Mouse (Mus musculus): ENCODE data around the gene Grin3b.
A peak's percentile ranks its signal among the peaks of the same experiment; 100 is the strongest.

The Grin3b gene

GRCm38 (mm10) chr10:79970415-79971182 is at the start of gene Grin3b:
Grin3b (plus strand) TSS chr10:79970715.
- DNase-seq (ENCODE audit: low spot score in 2 of 2) = no peak

GRCm38 (mm10) chr10:79920958-79921535 is 49.5 kb upstream of the Grin3b start, which contains the start of gene R3hdm4:
R3hdm4 (minus strand) TSS chr10:79921208.
- DNase-seq (ENCODE audit: low spot score in 2 of 2) = no peak

GRCm38 (mm10) chr10:79921572-79921971 is 48.9 kb upstream of the Grin3b start:
- no peak for DNase-seq (ENCODE audit: low spot score in 2 of 2)

GRCm38 (mm10) chr10:79924998-79925784 is 45.3 kb upstream of the Grin3b start:
- peak; percentile 93 to 99 for DNase-seq (ENCODE audit: low spot score in 2 of 2)

- DNase-seq (ENCODE audit: low spot score in 2 of 2) = no peak
Observed at GRCm38 (mm10) chr10:79925785-79926490, 44.6 kb upstream of the Grin3b start.

GRCm38 (mm10) chr10:79926491-79927323 is 43.8 kb upstream of the Grin3b start, which contains the start of gene Arid3a:
Arid3a (plus strand) TSS chr10:79927043.
- DNase-seq (ENCODE audit: low spot score in 2 of 2) = peak; percentile 87 to 94

- peak; percentile 61 to 84 for DNase-seq (ENCODE audit: low spot score in 2 of 2)
Observed at GRCm38 (mm10) chr10:79927324-79928029, 43.0 kb upstream of the Grin3b start.

GRCm38 (mm10) chr10:79928030-79928694 is 42.4 kb upstream of the Grin3b start:
- peak in 1 of 2 experiments; percentile 58 for DNase-seq (ENCODE audit: low spot score in 2 of 2)

GRCm38 (mm10) chr10:79928907-79929701 is 41.4 kb upstream of the Grin3b start:
- no peak for DNase-seq (ENCODE audit: low spot score in 2 of 2)

GRCm38 (mm10) chr10:79929967-79930825 is 40.3 kb upstream of the Grin3b start:
- DNase-seq (ENCODE audit: low spot score in 2 of 2) = no peak

GRCm38 (mm10) chr10:79930826-79931186 is 39.7 kb upstream of the Grin3b start:
- DNase-seq (ENCODE audit: low spot score in 2 of 2) = no peak

GRCm38 (mm10) chr10:79931797-79932196 is 38.7 kb upstream of the Grin3b start:
- DNase-seq (ENCODE audit: low spot score in 2 of 2) = no peak

- no peak for DNase-seq (ENCODE audit: low spot score in 2 of 2)
Observed at GRCm38 (mm10) chr10:79932736-79933135, 37.8 kb upstream of the Grin3b start.

- no peak for DNase-seq (ENCODE audit: low spot score in 2 of 2)
Observed at GRCm38 (mm10) chr10:79933145-79933679, 37.3 kb upstream of the Grin3b start.

GRCm38 (mm10) chr10:79933861-79934260 is 36.7 kb upstream of the Grin3b start:
- DNase-seq (ENCODE audit: low spot score in 2 of 2) = no peak

- DNase-seq (ENCODE audit: low spot score in 2 of 2) = no peak
Observed at GRCm38 (mm10) chr10:79934272-79934721, 36.2 kb upstream of the Grin3b start.

GRCm38 (mm10) chr10:79934794-79935569 is 35.5 kb upstream of the Grin3b start:
- no peak for DNase-seq (ENCODE audit: low spot score in 2 of 2)

All from spleen, postnatal 4 days (tissue).